Mouse (Mus musculus) cerebellum, postnatal 10 days (tissue): Measurements from ENCODE around the gene Thrsp.

Experiments
- DNase-seq, 2 experiments: peaks; one replicate each; pipeline ENCODE4 v3.0.0; 2021; ENCODE audit warnings: mixed read lengths in 2 of 2

The Thrsp gene

GRCm38 (mm10) chr7:97375101-97375500, 42.4 kb downstream of the Thrsp start:
- no peak for DNase-seq

GRCm38 (mm10) chr7:97365887-97366286, 51.6 kb downstream of the Thrsp start:
- DNase-seq = no peak
